Mouse (Mus musculus) megakaryocyte, embryonic 14.5 days (primary cell): ENCODE data around the gene Tspyl1.

Experiments used
- FLI1 ChIP-seq: IDR thresholded peaks from 2 replicates; pipeline ENCODE4 v1.6.1; 2012; ENCODE audit warnings: low read length, inconsistent platforms, mixed read lengths
- GATA1 ChIP-seq: IDR thresholded peaks from 3 replicates; pipeline ENCODE4 v1.6.1; 2012; ENCODE audit warnings: mixed read lengths, low read length, inconsistent platforms, borderline replicate concordance

DNA sequence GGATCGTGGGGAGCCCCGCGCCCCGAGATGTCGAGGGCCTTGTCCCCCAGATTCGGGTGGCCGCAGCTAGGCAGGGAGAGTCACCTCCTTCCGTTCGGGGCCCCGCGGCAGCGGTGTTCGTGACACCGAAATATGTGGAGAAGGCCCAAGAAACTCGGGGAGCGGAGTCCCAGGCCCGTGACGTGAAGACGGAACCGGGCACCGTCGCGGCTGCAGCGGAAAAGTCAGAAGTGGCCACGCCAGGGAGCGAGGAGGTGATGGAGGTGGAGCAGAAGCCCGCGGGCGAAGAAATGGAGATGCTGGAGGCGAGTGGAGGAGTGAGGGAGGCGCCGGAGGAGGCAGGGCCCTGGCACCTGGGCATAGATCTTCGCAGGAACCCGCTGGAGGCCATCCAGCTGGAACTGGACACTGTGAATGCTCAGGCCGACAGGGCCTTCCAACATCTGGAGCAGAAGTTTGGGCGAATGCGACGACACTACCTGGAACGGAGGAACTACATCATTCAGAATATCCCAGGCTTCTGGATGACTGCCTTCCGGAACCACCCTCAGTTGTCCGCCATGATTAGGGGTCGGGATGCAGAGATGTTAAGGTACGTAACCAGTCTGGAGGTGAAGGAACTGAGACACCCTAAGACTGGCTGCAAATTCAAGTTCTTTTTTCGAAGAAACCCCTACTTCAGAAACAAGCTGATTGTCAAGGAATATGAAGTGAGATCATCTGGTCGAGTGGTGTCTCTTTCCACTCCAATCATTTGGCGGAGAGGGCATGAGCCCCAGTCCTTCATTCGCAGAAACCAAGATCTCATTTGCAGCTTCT is 639 bp downstream of the Tspyl1 start:
- no peak for TF ChIP-seq GATA1
- TF ChIP-seq FLI1: no peak
